Mouse (Mus musculus) Muller cell, postnatal 12 days (primary cell): ENCODE results near the gene Mrps12.

Experiments used
- DNase-seq: peaks from one replicate; pipeline ENCODE4 v3.0.0-alpha.2; 2015; ENCODE audit errors: inconsistent ontology term

Gene Mrps12

DNA sequence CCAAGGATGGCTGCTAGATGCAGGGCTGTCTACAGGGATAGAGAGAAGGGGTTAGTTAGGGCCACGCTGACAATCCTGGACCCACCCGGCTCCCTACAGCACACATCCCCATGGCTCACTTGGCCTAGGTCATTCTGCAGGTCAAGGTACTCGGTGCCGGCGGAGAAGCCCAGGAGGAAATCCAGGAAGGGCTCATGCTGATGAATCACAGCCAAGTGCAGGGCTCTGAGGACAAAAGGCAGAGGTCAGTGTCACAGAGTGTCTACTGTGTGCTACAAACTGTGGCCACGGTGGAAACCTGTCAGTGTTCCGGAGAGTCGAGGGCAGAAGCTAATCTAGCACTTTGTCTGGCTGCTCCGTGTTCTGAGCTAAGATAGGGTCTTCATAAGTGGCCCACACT, 20.3 kb upstream of the Mrps12 start:
- DNase-seq: no peak

- no peak for DNase-seq
Measured at GRCm38 (mm10) chr7:28758623-28759022, 17.0 kb upstream of the Mrps12 start.

DNA sequence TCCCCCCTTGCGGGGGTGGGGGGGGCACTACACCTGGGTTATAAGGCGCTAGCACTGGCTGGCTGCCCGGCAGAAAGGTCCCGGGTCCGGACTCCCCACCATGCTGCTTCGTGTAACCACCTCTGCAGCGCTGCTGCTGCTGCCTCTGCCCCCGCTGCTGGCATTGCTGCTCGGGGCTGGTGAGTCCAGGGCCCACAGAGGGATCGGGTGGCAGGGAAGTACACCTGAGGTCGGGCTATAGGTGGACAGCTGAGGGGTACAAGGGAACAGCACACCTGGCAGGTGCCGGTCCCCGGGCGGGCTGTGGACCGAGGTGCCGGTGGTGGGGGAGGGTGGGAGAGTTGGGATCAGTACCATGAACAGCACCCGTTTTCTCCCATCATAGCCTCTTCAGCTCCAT, 14.5 kb upstream of the Mrps12 start, which contains the start of gene Ccer2:
TSS of gene Ccer2 (plus strand) at position 96 of the 400 bp plus-strand sequence.
- DNase-seq: no peak

GRCm38 (mm10) chr7:28749935-28750334, 8.3 kb upstream of the Mrps12 start:
- no peak for DNase-seq

DNA sequence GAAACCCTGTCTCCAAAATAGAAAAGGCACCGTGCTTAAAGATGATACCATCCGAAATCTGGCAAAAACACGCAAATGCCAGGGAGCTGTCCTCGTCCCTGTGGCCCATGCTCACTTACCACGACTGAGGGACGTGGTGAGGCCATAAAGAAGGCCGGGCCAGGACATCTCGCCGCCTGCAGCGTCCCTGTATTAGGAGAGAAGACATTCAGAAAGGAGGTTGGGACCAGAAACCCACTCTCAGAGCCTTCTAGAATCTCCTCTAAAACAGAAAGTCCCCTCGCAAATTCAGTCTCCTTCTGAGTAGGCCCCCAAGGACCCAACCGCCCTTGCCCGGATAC, 282 bp downstream of the Mrps12 start:
- no peak for DNase-seq

DNA sequence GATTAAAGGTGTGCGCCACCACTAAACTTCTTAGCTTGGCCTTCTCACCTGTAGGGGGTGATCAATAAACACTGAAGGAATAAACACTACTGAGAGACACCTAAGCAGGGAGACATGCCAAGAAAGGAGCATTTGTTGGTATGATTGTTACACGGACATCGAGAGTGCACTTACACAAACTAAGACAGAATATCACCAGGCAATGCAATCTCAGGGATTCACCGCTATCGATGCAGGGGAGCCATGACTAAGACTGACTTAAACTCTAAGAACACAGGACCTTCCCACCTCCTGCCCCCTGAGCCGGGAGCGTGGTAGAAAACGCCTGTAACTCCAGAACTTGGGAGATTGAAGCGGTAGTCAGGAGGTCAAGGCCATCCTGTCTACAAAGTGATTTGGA, 671 bp downstream of the Mrps12 start:
- DNase-seq: no peak

- DNase-seq: no peak
Measured at GRCm38 (mm10) chr7:28739829-28740228, 1.8 kb downstream of the Mrps12 start.

GRCm38 (mm10) chr7:28735701-28736100, 5.9 kb downstream of the Mrps12 start:
- DNase-seq: no peak

DNA sequence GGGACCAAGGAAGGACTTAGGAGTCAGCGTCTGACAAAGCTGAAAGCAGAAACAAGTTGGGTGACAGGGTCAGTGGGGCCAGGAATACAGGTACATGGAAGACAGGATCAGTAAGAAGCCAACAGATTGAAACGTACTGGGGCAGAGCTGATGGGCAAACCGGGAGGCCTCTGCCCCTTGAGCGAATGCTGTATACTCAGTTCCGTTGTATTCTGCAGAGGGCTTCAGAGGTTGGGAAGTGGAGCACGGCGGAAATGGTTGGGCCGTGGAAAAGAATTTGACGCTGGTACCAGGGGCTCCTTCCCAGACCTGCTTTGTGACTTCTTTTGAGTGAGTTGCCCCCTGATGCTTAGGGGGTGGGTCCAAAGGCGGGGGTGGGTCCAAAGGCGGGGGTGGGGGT, 8.4 kb downstream of the Mrps12 start:
- DNase-seq: no peak

DNA sequence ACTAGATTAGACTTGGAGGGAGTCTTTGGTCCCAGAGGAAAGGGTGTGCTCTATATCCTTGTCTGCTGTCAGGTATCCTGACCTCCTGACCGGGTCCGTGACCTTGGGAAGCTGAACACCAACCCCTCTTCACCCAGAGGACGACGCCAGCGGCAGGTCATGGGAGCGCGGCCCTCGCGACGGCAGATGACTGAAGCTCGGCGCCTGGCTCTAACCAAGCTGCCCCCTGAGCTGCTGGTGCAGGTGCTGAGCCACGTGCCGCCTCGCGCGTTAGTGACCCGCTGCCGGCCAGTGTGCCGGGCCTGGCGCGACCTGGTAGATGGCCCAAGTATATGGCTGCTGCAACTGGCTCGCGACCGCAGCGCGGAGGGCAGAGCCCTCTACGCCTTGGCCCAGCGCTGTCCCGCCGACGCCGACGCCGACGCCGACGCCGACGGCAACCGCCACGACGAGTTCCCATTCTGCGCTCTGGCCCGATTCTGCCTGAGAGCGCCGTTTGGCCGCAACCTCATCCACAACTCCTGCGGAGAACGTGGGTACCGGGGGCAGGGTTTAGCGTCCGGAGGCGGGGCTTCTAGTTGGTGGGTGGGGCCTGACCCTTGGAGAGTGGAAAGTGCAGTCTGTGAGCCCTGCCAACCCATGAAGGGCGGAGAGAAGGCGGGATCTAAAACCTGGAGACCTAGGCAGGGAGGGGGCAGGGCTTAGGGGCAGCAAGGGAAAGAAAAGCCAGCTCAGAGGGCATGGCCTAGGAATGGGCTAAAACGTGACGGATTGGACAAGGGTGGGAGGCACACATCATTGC, 9.1 kb downstream of the Mrps12 start:
- peak; percentile 88 for DNase-seq

- DNase-seq: peak; percentile 79
Measured at GRCm38 (mm10) chr7:28727649-28728340, 13.8 kb downstream of the Mrps12 start.

DNA sequence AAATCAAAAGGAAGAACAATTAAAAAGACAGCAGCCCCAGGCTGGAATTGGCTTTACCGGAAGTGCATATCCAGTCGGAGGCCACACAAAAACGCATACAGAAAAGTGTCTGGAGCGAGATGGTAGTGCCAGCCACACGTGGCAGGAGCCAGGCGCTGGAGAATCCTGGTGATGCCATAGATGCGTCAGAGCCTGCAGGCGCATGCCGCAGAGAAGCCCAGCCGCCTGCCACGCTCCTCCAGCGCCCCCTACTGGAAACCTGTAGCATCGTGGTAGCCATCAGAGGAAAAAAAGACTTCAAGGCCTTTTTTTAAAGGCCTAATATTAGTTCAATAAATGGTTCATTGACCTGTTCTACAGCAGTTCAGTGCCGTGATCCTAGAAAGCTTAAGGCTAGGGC, 15.0 kb downstream of the Mrps12 start:
- DNase-seq: peak; percentile 75

GRCm38 (mm10) chr7:28724613-28725012, 17.0 kb downstream of the Mrps12 start:
- DNase-seq: no peak

- DNase-seq: no peak
Measured at GRCm38 (mm10) chr7:28722079-28722478, 19.5 kb downstream of the Mrps12 start.

DNA sequence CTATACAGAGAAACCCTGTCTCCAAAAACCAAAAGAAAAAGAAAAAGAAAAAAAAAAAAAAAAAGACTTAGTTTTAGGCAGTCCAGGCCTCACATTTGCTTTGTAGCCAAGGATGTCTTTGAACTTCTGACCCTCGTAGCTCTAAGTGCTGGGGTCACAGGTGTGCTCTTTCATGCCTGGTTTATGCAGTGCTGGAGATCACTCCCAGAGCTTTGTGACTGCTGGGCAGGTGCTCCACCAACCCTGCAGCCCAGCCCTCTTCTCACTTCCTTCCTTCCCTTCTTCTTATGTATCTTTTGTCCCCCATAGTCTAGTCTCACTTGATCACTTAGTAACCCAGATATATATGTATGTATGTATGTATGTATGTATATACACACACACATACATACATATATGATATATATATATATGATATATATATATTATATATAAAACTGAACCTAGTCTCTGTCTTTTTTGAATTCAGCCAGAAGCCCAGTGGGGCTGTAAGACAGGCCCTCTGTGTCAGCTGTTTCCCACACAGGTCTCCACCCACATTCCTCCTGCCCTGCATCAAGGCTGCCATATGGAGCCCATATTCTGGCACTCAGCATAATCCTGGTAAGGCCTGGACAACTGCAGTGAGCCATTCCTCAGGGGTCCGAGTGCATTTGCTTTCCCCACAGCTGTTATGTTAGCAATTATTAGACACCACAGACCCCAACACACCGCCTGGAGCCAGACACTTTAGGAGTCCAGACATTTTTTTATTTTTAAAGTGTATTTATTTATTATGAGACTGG, 20.7 kb downstream of the Mrps12 start:
- DNase-seq: no peak

DNA sequence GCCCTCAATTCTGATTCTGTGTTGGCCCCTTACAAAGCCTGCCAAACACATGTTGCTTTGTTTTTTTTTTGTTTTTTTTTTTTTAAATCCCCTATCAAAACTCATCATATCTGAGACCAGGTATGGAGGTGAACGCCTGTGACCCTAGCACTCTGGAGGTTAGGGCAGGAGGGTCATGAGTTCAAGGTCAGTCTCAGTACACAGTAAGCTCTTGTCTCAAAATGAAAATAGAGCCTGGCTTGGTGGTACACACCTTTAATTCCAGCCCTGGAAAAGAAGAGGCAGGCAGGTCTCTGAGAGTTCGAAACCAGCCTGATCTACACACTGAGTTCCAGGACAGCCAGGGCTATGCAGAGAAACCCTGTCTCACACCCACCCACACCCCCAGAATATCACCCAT, 22.0 kb downstream of the Mrps12 start:
- no peak for DNase-seq

DNA sequence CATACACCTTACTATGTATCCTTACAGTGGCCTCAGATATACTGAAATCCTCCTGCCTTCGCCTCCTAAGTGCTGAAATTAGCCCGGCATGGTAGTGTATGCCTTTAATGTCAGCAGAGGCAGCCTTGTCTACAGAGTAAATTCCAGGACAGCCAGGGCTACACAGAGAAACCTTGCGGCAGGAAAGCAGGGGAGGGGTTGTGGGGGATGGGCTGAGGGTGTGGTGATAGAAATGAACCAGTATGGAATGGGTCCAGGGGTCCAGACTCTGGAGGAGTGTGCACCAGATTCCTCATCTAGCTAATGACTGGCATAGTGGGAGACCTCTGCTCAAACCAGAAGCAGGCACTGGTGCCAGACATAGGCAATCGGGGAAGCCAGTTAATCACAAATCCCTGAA, 22.5 kb downstream of the Mrps12 start:
- DNase-seq: no peak

DNA sequence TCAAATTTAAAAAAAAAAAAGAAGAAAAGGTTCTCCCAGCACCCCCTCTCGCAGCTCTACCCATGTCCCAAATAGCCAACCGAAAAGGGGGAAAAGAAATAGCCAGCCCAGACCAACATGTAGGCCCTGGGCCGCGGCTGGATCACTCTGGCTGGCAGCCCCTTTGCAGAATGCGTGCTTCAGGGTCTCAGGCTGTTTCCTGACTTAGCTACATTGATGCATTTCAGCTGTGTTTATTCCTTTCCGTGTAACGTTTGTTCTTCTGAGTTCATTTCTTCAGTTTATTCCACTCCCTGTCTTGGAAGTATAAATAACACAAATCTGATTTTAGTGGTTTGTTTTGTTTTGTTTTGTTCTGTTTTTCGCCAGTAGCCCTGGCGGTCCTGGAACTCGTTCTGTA, 23.9 kb downstream of the Mrps12 start:
- DNase-seq: no peak

DNA sequence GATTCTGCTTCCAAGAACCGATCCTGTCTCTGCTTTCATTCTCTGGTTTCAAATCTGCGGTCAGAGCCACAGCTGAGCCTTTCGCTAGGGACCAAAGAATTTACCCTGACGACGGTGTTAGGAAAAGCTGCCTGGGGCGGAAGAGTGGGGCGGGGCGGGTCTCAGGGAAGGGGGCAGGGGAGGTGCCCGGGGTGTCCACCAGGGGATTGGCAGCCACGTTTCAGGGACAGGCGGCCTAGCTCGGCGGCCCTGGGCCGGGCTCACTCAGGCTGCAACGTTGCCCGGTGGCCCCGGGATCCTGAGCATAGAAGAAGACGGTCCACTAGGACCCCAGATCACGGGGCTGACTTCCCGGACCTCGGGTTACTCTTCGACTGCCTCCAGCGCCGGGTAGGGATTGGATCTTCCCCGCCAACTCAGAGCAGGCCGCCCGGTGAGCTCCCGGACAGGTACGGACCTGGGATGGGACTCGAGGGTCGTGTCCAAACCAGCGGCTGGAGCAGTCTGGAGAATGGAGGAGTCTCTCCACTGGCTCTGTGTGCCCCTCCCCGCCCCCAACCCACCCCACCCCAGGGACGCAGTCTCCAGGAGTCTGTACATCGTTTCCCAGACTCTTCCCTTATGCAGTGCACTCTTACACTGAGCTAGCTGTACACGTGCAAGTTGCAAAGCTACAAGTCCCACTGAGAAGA, 24.9 kb downstream of the Mrps12 start, which contains the start of gene Fbxo17:
TSS of gene Fbxo17 (plus strand) at position 215 of the 692 bp plus-strand sequence.
- peak; percentile 93 for DNase-seq

DNA sequence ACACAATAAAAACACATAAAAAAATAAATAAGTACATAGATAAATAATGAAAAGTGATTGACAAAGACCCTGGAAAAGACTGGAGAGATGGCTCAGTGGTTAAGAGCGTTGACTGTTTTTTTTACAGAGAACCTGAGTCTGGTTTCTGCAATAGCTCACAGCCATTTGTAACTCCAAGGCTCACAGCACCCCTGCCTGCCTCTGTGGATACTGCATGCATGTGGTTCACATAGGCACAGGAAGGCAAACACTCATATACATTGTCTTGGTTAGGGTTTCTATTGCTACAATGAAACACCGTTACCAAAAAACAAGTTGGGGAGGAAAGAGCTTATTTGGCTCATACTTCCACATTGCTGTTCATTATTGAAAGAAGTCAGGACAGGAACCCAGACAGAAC, 26.0 kb downstream of the Mrps12 start:
- DNase-seq: no peak

- no peak for DNase-seq
Measured at GRCm38 (mm10) chr7:28714667-28715066, 27.0 kb downstream of the Mrps12 start.

DNA sequence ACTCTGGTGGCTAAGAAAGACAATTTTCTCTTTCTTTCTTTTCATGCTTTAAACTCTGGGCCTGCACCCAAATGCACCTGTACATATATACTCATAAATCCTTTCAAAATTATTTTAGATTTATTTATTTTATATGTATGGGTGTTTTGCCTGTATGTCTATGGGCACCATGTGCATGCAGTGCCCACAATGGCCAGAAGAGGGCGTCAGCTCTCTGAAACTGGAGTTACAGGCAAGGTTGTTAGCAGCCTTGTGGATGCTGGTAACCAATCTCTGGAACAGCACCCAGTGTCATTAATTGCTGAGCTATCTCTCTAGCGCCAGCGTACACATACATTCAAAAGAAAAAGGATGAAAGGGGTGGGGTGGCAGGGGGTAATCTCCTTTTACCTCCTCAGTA, 30.7 kb downstream of the Mrps12 start:
- no peak for DNase-seq
